Mouse (Mus musculus) hindbrain, postnatal 0 days (tissue): ENCODE measurements around the gene Daam1. TPM values are rescaled to one million over a fixed set of nuclear protein-coding genes. Genes with fewer than 3 reads are reported as not detected.

Experiments used
- ATAC-seq: fragments of 200-750 bp; cut with Nextera tagmentation; 2 replicates; pipeline ENCODE4 v1.8.0; 2017; ENCODE audit warnings: mild to moderate bottlenecking, moderate TSS enrichment, moderate library complexity
- DNase-seq: peaks from one replicate; pipeline ENCODE4 v3.0.0-alpha.2; 2015; ENCODE audit warnings: low spot score
- H3K27ac ChIP-seq: fragments of 300-500 bp; sonication (generic); 2 replicates; pipeline ENCODE4 v1.5.1; 2014; ENCODE audit warnings: mild to moderate bottlenecking
- H3K27me3 ChIP-seq: fragments of 300-500 bp; sonication (generic); 2 replicates; pipeline ENCODE4 v1.6.1; 2014; ENCODE audit warnings: low read length, mixed read lengths; ENCODE audit not compliant: insufficient read depth
- H3K36me3 ChIP-seq: fragments of 300-500 bp; sonication (generic); 2 replicates; pipeline ENCODE4 v1.6.1; 2014; ENCODE audit warnings: low read length, mixed read lengths; ENCODE audit not compliant: insufficient read depth
- H3K4me1 ChIP-seq: fragments of 300-500 bp; sonication (generic); 2 replicates; pipeline ENCODE4 v1.6.1; 2014; ENCODE audit warnings: antibody characterized with exemption, low read length, mixed read lengths; ENCODE audit not compliant: insufficient read depth
- H3K4me2 ChIP-seq: fragments of 300-500 bp; sonication (generic); 2 replicates; pipeline ENCODE4 v1.6.1; 2014; ENCODE audit warnings: low read depth, mild to moderate bottlenecking, low read length, moderate library complexity, mixed read lengths
- H3K4me3 ChIP-seq: fragments of 300-500 bp; sonication (generic); 2 replicates; pipeline ENCODE4 v1.5.1; 2014; ENCODE audit warnings: low read length
- H3K9ac ChIP-seq: fragments of 300-500 bp; sonication (generic); replicated peaks from 2 replicates; pipeline ENCODE4 v1.6.1; 2014; ENCODE audit warnings: mild to moderate bottlenecking, low read length, moderate library complexity, mixed read lengths
- H3K9me3 ChIP-seq: fragments of 300-500 bp; sonication (generic); 2 replicates; pipeline ENCODE4 v1.6.1; 2016; ENCODE audit warnings: low read length, mixed read lengths
- CTCF ChIP-seq: IDR thresholded peaks from 2 replicates; pipeline ENCODE4 v1.5.1; 2016; ENCODE audit warnings: antibody characterized with exemption, control low read depth, low read depth
- WGBS: fragments of 180-500 bp; shearing (Covaris S2); extraction: QIAGEN DNeasy Blood & Tissue Kit; methylation state at CpG from one replicate; pipeline ENCODE4 v1.1.7; 2014; 5-methylcytosine and 5-hydroxymethylcytosine counted together
- polyA plus RNA-seq: library from polyadenylated mRNA; unstranded; fragments of >200 nt; fragmentation: Nextera tagmentation; extraction: Ambion mirVana; gene quantifications from 2 replicates; pipeline ENCODE4 v1.2.1, GENCODE M21; 2015
- total RNA-seq: library from RNA; depleted of rRNA; stranded (reverse); fragments of >200 nt; gene quantifications from 2 replicates; pipeline ENCODE4 v1.2.3, GENCODE M21; 2014

The Daam1 gene
- total and polyA plus RNA-seq, 2 experiments from 2014 or later = 21.9 to 46.8 TPM

- 66% methylated on average over 7 of the region's 7 CpGs for WGBS
- H3K27me3 ChIP-seq = no peaks in the 10 kb centered on the region
Observed at GRCm38 (mm10) chr12:71898666-71899520, 68.0 kb downstream of the Daam1 start.

GRCm38 (mm10) chr12:71899566-71899965, 68.7 kb downstream of the Daam1 start:
- no peaks in the 10 kb centered on the region for H3K27me3 ChIP-seq
- ATAC-seq (no peak), DNase-seq (no peak)
- no peak overlapping the region for H3K27ac ChIP-seq
- no peaks in the 10 kb centered on the region for H3K4me1 ChIP-seq
- H3K4me2 ChIP-seq = no peak overlapping the region
- no peak for TF ChIP-seq CTCF
- no peaks in the 10 kb centered on the region for H3K9me3 ChIP-seq
- peaks cover 15% of the 10 kb centered on the region; the same call in 1 of the 2 replicates for H3K36me3 ChIP-seq
- H3K4me3 ChIP-seq = no peak overlapping the region
- no peak overlapping the region for H3K9ac ChIP-seq
- 88% methylated on average over 4 of the region's 4 CpGs for WGBS

More at GRCm38 (mm10) chr12:71898666-71899520, 68.0 kb downstream of the Daam1 start:
- no peaks in the 10 kb centered on the region for H3K4me1 ChIP-seq
- no peak overlapping the region for H3K4me2 ChIP-seq
- H3K9me3 ChIP-seq = no peaks in the 10 kb centered on the region
- no peak overlapping the region for H3K9ac ChIP-seq
- TF ChIP-seq CTCF = no peak
- DNase-seq = no peak
- no peak overlapping the region for H3K27ac ChIP-seq
- H3K36me3 ChIP-seq = peaks cover 15% of the 10 kb centered on the region; the same call in 1 of the 2 replicates
- ATAC-seq = no peak
- no peak overlapping the region for H3K4me3 ChIP-seq

- Histone ChIP-seq H3K9me3 (no peaks in the 10 kb centered on the region), H3K36me3 (peaks cover 15% of the 10 kb centered on the region; the same call in 1 of the 2 replicates), H3K4me2 (no peak overlapping the region), H3K9ac (no peak overlapping the region), H3K27me3 (no peaks in the 10 kb centered on the region), H3K4me1 (peaks cover 4% of the 10 kb centered on the region; the same call in 1 of the 2 replicates), H3K4me3 (no peak overlapping the region), H3K27ac (no peak overlapping the region)
- 56% methylated on average over 7 of the region's 7 CpGs for WGBS
- DNase-seq (no peak), ATAC-seq (no peak)
- no peak for TF ChIP-seq CTCF
Observed at GRCm38 (mm10) chr12:71901211-71901610, 70.3 kb downstream of the Daam1 start.

GRCm38 (mm10) chr12:71901859-71902258, 71.0 kb downstream of the Daam1 start:
- H3K4me3 ChIP-seq = no peak overlapping the region
- TF ChIP-seq CTCF = no peak
- peaks cover 10% of the 10 kb centered on the region for H3K4me1 ChIP-seq
- H3K9me3 ChIP-seq = no peaks in the 10 kb centered on the region
- DNase-seq (no peak), ATAC-seq (no peak)
- no peak overlapping the region for H3K9ac ChIP-seq
- H3K4me2 ChIP-seq = no peak overlapping the region
- peaks cover 15% of the 10 kb centered on the region; the same call in 1 of the 2 replicates for H3K36me3 ChIP-seq
- H3K27ac ChIP-seq = no peak overlapping the region
- 95% methylated on average over 6 of the region's 6 CpGs for WGBS
- no peaks in the 10 kb centered on the region for H3K27me3 ChIP-seq

GRCm38 (mm10) chr12:71902317-71902716, 71.4 kb downstream of the Daam1 start:
- no peak for ATAC-seq
- peaks cover 12% of the 10 kb centered on the region; the same call in 1 of the 2 replicates for H3K36me3 ChIP-seq
- H3K27ac ChIP-seq = no peak overlapping the region
- no peak overlapping the region for H3K4me2 ChIP-seq
- peaks cover 12% of the 10 kb centered on the region for H3K4me1 ChIP-seq
- H3K9me3 ChIP-seq = no peaks in the 10 kb centered on the region
- no peak for TF ChIP-seq CTCF
- H3K9ac ChIP-seq = no peak overlapping the region
- WGBS = 97% methylated on average over 1 of the region's 1 CpGs
- DNase-seq = no peak
- H3K27me3 ChIP-seq = no peaks in the 10 kb centered on the region
- no peak overlapping the region for H3K4me3 ChIP-seq

- DNase-seq (no peak), ATAC-seq (no peak)
- H3K27ac ChIP-seq = no peak overlapping the region
- no peaks in the 10 kb centered on the region for H3K9me3 ChIP-seq
- H3K4me2 ChIP-seq = no peak overlapping the region
- peaks cover 12% of the 10 kb centered on the region for H3K4me1 ChIP-seq
- no peak overlapping the region for H3K4me3 ChIP-seq
- no peaks in the 10 kb centered on the region for H3K27me3 ChIP-seq
- no peak for TF ChIP-seq CTCF
- H3K9ac ChIP-seq = no peak overlapping the region
- 94% methylated on average over 4 of the region's 4 CpGs for WGBS
- H3K36me3 ChIP-seq = peaks cover 12% of the 10 kb centered on the region; the same call in 1 of the 2 replicates
Observed at GRCm38 (mm10) chr12:71903218-71903617, 72.3 kb downstream of the Daam1 start.

GRCm38 (mm10) chr12:71904310-71904709, 73.4 kb downstream of the Daam1 start:
- no peak overlapping the region for H3K4me3 ChIP-seq
- no peaks in the 10 kb centered on the region for H3K27me3 ChIP-seq
- H3K4me1 ChIP-seq = peaks cover 12% of the 10 kb centered on the region
- ATAC-seq = no peak
- 78% methylated on average over 4 of the region's 4 CpGs for WGBS
- no peak for TF ChIP-seq CTCF
- no peak overlapping the region for H3K4me2 ChIP-seq
- 0 out of 2 replicates have a peak, but pooled peaks cover 12% of the 10 kb centered on the region for H3K36me3 ChIP-seq
- H3K9ac ChIP-seq = no peak overlapping the region
- H3K27ac ChIP-seq = no peak overlapping the region
- H3K9me3 ChIP-seq = no peaks in the 10 kb centered on the region
- DNase-seq = no peak
